Mouse (Mus musculus) CD8-positive naive resting alpha-beta T cell, adult 2 months (primary cell): ENCODE measurements around the gene Tada2b.
A peak's percentile ranks its signal among the peaks of the same experiment; 100 is the strongest.

Experiments used
- DNase-seq, 2 experiments: peaks; one replicate each; pipeline ENCODE4 v3.0.0; 2022; ENCODE audit warnings: low read depth in 2 of 2, low spot score in 2 of 2

Gene Tada2b

DNA sequence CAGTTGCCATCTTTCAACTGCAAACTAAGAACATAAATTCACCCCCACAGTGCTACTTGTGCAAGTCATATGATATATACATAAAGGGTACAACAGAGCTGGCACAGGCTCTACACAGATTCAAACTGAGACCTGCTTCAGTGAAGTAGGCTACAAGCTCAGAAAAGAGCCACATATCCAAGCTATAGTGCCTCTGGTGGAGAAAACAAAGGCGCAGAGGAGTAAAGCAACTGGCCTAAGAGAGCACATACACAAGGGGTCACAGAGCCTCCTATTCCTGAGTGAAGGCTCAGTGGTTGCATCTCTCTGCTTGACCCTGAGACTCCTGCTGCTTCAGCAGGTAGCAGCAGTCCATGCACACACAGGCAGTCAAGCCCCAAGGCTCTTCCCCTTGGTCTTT is 3.0 kb downstream of the Tada2b start:
- no peak for DNase-seq

DNA sequence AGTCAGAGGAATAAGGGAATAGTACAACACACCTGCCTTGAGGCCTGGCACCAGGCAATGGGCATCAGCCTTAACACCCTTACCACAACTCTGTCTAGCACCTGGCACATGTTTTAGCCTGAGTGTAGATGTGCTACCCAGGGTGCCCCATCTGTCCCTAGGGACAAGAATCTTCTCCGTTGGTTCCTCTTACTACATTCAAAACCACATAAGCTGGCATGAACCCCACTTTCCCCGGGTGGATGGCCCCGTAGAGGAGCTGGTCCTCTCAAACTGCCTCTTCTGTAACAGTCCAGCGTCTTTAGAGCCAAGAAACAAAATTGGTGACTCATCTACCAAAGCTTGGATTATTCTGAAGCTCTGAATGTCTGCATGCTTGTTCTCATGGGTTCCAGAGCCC is 3.7 kb downstream of the Tada2b start:
- no peak for DNase-seq

DNA sequence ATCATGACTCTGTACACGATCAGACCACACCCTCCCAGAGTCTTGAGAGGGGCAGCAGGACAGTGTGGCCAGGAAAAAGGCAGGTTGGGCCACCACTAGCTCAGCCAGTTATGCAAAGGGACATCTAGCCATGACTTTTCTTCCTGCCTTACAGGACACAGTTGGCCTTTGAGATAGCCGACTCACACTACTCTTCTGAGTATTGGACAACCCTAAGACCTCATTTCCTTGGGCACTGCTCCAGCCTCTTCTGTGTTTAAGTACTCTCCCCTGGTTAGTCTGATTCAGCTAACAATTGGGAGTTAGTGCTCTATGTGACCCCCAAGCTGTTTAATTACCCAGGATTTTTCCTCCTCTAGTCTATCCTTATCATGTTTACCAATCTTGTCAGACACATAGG is 4.3 kb downstream of the Tada2b start:
- no peak for DNase-seq

DNA sequence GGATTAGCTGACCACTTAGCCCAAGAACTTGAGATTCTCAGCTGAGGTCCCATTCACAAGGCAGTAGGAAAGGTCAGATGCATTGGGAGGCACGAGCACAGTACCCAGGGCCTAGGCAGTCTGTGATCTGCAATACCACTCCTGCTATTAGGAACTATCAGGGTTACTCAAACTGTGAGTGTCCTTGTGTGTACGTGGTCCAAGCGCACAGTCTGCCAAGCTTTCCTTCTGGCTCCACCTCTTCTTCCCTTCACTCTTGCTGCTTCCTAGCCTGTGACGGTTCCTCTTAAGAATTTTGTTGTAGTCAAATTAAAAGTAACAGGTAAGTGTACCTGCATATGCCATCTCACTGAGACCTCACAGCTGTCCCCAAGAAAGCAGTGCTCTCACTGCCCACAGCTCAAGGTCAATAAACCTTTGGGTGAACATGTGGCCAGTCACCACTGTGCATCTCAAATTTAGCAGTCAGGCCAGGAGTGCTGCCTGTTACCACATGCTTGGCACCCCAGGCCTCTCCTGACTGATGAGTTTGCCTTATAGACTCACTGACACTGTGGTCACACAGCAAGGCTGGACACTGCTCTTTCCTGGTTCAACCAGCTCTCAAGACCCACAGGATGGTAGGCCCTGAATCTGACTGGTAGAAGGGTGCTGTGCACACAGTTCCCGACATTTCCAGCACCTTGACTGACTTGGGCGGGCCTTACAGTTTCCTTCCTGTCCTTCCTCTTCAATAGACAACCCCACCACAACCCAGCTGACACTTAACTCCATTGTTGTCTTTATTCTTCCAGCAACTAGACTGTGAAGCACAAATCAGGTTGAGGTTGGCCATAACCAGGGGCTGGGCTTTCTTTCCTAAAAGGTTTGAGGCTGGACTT is 5.3 kb downstream of the Tada2b start:
- DNase-seq: no peak

DNA sequence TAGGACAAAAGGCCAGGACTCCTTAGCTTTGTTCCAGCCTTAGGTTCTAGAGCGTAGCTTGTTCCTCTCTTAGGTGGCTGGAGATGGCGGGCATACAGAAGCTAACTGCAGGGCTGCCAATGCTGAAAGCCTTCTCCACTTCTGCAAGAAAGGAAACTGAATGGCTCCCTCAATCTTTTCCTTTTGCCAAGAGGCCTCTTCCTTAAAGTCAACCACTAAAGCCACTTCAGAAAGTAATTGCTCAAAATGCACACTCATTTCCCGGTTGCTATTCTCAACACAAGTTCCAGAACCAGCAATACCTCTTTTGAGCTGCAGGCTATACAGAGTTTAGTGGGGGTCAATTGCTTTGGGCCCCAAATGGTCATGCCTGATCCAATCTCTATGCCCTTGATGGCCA is 6.6 kb downstream of the Tada2b start:
- DNase-seq: no peak

DNA sequence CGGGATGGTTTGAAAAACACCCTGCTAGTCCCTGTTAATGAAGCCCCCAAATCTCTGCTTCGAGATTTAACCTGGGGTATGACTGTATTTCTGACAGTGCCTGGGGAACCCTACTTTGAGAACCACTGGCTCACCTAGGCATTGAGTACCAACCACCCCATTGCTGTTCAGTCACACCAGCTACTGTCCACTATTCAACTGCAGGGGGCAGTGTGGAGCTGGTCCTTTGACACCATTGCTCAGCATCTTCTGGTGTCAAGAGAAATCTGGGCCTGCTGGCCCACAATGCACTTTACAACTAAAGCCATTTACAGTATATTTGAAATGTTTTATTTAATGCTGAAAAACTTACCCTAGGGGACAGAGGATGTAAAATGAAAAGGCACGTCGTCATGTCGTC is 9.8 kb downstream of the Tada2b start:
- peak; percentile 68 to 80 for DNase-seq

DNA sequence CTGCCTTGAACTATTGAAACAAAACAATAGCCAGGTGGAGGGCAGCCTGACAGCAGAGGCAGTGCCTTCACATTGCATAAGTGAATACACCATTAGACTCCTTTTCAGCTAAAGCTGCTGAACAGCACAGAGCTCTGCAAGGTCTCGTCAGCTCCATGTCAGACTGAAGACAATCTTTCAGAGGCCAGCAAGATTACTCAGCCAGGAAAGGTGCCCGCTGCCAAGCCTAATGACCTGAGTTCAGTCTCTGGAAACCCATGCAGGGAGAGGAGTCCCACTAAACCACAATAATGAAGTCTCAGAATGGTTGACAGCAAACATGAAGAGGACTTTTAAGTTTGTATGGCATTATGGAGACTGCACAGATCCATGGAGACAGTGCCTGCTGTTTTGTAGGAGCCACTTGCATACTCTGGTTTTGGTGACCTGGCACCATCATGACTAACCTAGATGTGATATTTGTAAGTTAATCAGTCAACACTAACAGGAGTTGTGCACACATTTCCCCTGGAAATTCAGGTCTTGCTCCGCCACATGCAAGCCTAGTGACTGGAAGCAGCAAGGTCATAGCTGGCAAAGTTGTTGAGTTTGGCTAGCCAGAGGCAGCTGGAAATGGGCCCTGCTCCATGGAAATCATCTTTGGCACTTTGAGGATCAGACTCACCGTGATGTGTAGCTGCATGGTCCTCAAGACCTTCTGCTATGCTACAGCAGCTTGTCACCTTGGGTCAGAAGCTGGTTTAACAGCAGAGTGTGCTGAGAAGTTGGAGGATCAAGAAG is 11.0 kb downstream of the Tada2b start:
- DNase-seq: no peak

DNA sequence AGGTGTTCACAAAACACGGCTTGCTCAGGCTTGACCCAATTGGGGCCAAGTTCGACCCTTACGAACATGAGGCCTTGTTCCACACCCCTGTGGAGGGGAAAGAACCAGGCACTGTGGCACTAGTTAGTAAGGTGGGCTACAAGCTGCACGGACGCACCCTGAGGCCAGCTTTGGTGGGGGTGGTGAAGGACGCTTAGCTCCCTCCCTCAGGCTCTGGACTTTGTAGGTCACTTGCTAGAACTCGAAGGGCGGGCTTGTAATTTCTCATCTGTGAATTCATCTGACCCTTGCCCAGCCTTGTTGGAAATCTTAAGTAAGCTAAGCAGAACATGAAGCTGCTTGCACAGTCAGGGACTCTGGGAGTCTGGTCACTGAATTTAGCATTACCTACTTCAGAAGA is 12.9 kb downstream of the Tada2b start:
- no peak for DNase-seq

DNA sequence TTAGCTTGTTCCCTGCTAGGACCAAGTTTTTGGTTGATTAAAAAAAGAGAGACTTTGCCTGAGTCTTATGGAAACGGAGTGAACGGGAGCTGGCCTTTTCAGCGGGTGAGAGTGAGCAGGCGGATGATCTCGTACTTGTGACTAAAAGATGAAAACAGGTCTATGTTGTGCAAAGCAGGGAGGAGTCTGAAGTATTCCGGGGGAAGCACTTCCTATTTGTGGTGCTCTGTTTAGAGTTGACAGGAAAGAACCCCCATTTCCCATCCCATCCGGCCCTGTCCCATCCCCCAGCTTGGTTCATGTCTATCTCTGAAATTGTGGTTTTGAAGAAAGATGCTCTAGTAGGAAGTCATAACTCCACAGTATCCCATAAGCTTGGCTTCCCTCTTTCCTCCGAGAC is 18.2 kb downstream of the Tada2b start:
- no peak for DNase-seq

DNA sequence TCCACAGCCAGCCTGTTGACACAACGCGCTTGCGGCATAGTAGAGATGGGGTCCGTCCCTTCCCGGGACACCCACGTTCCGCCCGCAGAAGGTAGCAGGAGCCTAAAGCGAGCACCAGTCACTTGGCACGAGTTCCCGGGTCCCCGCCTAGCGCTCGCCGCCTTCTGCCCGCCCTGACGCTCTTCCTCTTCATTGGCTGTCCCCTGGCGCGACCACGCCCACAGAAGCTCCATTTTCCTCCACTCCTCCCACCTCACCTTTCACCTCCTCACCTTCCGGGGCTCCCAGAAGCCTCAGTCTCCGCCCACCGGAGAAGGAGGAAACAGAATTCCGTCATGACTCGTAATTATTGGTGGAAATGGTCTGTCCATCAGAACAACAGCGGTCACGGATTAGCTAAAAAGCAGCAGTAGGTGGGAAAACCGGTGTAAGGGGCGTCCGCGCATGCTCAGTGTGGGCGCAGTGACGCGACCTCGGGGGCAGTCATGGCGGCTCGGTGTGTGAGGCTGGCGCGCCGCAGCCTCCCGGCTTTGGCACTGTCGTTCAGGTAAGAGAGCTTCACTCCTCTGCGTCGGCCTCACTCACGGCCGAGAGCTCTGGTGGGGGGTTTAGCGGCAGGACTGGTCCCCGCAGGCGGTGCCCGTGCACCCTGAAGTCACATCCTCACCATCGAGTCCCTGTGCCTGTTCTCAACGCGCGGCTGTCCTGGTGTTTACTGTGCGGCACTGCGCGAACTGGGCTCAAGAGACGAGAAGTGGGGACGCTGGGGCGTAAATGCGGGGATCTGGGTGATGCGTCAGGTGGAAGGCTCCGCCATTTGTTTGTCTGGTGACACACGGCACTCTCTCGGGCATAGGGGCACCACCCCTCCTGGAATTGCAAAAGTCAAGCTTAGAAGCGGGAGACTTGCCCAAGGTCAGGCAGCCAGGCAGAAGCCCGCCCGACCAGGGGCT is 19.1 kb downstream of the Tada2b start, which contains the start of gene Grpel1:
Grpel1 (plus strand) TSS at position 290 of the 953 bp plus-strand sequence.
- peak; percentile 96 to 97 for DNase-seq

DNA sequence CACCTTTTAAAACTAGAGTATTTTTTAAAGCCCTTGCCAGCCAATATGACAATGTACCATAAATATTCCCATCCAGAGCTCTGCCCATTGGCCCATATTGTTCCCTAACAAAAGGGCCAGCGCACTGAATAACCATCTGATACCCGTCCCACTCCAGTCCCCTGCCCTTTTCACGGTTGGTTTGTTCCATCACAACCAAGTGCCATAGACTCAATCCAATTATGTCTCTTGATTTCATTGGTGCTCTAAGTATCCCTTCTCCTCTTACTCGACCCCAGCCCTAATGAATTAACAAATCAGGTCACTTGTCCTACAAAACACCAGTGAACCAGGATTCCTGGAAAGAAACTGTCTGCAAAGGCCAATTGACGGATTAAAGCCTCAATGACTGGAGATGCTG is 20.7 kb downstream of the Tada2b start:
- no peak for DNase-seq

DNA sequence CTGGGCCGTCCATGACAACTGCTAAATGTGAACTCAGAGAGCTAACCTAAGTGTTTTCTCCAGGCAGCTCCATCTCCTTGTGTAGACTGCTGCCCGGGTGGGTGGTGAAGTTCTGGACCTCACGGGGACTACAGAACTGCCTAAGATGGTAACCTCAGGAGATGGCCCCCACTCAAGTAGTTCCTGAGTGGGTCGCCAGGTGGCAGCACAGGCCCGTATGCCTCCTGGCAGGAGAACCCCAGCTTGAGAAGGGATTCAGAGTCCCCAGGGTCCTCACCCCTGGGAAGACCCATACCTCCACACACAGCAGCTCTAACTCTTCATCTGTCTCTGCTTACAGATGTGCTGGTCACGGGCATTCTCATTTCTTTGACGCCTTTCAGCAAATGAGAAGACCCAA is 21.3 kb downstream of the Tada2b start:
- peak; percentile 78 to 87 for DNase-seq

DNA sequence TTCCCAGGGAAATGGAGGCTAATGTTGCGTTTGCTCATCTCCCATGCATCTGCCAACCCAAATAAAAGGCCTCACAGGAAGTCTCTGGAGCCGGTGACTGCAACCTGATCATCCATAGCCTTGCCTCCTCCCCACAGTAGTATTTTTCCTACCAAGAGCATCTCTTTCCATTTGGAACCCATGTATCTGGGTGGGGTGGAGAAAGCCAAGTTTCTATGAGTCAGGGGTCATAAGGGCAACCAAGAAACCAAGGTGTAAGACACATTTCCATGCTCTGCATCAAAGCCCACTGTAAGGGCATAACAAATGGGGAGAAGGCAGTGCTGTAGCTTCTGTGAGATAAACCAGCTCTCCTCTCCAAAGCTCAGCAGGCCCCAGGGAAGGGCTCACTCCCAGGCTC is 22.9 kb downstream of the Tada2b start:
- DNase-seq: no peak

DNA sequence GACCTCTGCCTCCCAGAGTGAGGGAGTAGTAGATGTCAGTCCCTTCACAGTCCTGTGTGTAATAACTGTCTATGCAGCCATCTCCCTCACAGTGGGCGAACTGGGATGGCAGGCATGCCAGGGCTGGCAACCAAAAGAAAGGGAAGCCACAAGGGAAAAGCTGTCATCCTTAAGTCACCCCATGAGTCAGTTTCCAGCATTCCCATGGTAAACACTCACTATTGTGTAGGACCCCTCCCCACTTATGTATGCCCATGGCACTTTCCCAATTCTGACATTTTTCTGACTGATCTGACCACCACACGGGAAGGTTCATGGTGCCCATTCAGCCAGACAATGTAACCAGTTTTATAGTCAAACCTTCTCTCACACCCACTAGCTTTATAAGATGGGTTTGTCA is 23.4 kb downstream of the Tada2b start:
- no peak for DNase-seq

DNA sequence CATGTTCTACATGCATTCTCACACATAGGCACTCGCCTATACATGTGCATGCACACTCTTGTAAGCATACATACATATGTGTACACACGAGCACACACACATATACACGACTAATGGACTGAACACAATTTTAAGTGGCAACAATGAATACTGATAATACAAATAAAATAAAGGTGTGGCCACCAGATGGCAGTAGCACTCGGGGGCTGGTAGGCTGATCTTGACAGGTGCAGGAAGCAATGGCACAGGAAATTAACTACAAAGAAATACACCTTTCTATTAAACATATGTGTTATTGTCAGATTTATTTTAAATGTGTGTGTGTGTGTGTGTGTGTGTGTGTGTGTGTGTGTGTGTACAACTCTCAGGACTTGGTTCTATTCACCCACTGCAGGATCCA is 25.2 kb downstream of the Tada2b start:
- DNase-seq: peak; percentile 61 to 74

DNA sequence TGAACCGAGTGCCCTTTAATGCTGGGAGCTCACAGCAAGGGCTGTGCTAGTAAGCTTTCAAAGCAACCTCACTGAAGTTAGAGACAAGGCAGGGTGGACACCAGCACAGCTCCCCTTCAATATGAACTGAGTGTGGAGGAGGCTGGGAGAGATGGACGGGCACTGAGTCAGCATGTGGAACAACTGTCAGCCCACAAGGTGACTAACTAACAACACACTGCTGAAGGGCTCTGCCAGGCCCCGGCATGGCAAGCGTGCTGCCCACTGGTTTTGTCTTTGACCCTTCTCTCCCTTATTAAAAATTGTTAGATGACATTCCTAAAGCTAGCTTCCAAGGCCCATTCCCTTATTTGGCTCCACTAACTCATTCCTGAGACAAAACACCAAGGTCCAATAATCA is 26.4 kb downstream of the Tada2b start:
- no peak for DNase-seq

DNA sequence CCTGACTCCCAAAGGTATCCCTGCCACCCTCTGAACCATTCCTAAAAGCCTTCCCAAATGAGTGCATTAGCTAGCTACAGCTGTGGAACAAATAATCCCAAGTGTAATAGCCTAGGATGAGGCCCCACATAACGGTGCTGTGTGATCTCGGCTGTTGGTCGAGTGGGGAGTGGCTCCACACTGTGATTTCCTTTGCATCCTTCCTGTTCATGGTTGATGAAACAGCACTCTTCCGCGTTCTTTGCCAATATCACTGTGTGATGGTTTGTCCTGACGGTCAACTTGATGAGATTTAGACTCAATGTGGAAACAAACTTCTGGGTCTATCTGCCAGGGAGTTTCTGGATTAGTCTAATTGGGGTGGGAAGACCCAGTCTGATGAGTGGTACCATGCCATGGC is 31.3 kb downstream of the Tada2b start:
- DNase-seq: no peak

DNA sequence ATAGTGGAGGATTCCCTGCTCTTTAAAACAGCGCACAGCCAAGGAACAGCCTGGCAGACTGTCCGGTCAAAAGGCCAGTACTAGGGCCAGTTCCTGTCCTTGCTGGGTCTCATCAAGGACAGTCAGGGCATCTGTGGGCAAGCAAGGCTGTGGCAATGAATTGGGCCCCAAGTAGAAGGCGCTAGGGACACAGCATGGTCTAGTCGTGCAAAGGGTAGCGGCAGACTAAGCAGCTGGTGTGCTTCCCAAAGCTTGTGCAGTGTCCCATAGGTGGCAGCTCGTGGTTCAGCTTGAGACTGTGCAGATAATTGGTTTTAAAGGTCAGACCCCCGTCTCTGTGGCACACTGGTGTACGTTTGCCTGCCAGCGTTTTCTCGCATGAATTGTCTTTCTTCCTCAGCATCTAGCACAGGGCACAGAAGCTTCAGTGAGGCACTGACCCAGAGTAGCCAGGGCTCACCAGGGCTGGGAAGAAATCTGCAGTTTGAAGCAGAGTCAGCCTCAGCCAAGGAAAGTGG is 32.2 kb downstream of the Tada2b start:
- DNase-seq: no peak

DNA sequence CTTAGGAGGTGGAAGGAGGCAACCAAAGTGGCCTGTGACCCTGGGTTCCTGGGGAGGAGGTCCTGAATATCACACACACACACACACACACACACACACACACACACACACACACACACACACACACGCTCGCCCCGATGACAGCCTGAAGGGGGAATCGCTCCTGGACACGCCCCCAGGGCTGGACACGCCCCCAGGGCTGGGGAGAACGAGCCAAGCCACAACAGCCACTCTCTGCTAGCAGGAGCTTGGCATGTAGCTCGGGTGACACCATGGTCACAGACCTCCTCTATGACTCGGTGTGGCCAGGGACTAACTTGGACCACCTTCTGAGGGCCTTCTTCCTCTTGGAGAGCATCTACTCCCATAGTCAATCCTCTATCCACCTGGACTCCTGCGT is 33.0 kb downstream of the Tada2b start:
- no peak for DNase-seq

DNA sequence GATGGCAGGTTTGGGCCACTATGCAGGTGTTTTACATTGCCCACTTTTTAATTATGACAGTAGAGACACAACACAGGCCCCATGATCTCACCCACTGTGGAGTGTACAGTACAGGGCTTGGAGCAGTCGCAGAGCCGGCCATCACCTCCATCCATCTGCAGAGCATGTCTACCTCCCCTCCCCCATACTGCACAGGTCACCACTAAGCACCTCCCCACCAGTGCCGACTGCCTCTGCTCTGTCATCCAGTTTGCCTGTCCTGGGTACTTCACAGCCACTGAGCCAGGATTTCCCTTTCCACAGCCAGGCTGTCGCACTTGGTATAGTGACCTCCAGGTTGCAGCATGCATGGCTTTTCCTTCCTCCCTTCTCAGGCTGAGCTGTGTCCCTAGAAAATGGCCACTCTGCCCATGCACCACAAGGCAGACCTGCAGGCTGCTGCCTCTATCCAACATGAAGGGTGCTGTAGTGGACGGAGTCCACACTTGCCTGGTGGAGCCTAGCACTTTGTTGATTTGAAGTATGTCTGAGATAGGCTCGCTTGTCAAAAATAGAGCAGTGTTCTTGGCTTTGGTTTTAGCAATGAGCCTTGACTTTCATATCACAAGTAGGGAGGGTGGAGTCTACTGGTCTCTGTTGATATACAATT is 34.3 kb downstream of the Tada2b start:
- DNase-seq: no peak

DNA sequence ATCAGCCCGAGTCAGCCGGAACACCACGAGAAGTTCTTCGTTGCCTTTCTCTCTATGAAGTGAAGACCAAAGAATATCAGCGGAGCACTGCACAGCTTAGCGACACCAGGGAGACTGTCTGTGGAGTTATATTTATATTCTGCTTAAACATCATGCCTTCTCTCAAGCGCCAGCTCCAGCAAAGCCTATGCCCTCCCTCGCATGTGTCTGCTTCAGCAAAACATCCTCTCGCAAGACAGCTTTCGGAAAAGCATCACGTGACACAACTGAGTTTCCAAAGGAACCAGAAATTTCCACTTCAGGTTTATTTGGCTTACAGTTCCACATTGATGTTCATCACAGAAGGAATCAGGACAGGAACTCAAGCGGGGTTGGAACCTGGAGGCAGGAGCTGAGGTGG is 36.2 kb downstream of the Tada2b start:
- DNase-seq: no peak
